Mouse (Mus musculus) liver, embryonic 14 days (tissue): ENCODE measurements around the gene Olfr444. TPM values are rescaled to one million over a fixed set of nuclear protein-coding genes. Genes with fewer than 3 reads are reported as not detected.

Experiments used
- polyA plus RNA-seq: library from polyadenylated mRNA; depleted of rRNA; stranded (reverse); fragments of >200 nt; gene quantifications from 2 replicates; pipeline ENCODE4 v1.2.3, GENCODE M21; 2012; rRNA removed

Gene Olfr444
- not detected in 2 replicates for polyA plus RNA-seq

DNA sequence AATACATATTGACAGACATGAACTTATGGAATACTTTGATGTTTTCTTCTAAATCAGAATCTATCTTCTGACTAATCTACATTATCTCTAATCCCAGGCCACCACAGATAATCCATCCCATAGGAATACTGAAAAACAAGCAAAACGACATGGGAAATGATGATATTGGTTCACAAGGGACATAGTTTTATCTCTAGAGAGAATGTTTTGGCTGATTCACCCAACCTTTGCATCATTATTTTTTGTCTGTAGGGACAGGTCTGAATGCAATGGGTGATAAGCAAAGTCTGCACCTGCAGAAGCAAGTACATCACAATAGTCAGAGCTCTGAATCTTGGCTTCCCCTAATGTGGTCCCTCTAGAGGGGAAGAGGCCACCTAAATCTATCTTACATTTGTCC lies at the start of gene Olfr444:
Olfr444 (plus strand) TSS at position 301 of the 400 bp plus-strand sequence.

DNA sequence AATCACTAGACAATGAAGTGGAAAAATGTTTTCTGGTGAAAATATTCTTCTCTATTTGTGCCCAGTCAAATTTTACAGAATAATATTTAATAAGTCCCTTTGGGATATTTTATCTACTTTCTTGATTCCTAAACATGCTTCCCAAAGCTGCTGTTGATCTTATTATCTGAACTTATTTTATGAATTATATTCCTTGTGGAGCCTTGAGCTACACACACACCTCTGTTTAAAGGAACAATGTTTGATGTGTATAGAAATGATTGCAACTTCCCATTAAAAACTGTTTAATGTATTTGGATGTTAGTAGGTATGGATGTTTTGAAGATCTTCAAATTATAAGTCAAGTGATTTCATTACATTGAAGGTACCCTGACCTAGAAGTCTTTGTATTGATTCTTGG lies 40.3 kb upstream of the Olfr444 start, which contains the start of gene Olfr447:
Olfr447 (plus strand) TSS at position 301 of the 400 bp plus-strand sequence.

DNA sequence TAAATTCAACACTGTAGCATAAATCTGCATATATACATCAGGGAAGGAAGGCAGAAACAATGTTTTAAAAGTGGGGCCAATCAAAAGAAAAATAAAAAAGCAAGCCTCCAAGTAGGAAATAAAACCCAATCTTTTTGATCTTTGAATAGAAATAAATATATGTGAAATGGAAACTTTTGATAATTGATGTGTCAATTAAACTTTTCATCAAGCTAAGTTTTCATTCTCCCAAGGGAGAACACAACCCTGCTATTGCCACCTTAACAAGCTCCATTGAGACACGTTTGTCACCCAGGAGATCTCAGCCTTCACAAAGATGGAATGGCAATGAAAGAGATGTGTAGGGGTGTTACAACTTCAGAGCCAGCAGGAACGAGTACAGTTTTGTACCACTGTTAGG lies 27.8 kb upstream of the Olfr444 start, which contains the start of gene Olfr446:
Olfr446 (plus strand) TSS at position 301 of the 400 bp plus-strand sequence.

Other genes with a start within 250 kb of the Olfr444 start
- 2.2 TPM in 2 replicates for gene Tcaf1, start 239.0 kb upstream of the Olfr444 start, polyA plus RNA-seq
- not detected in 2 replicates for gene Olfr453, start 209.7 kb upstream of the Olfr444 start, polyA plus RNA-seq
- not detected in 2 replicates for gene Olfr38, start 192.7 kb upstream of the Olfr444 start, polyA plus RNA-seq
- not detected in 2 replicates for gene Olfr452, start 164.0 kb upstream of the Olfr444 start, polyA plus RNA-seq
- not detected in 2 replicates for gene Olfr450, start 137.1 kb upstream of the Olfr444 start, polyA plus RNA-seq
- gene Olfr449, start 114.7 kb upstream of the Olfr444 start, polyA plus RNA-seq: not detected in 2 replicates
- not detected in 2 replicates for gene Olfr448, start 58.6 kb upstream of the Olfr444 start, polyA plus RNA-seq
- not detected in 2 replicates for gene Olfr447, start 40.2 kb upstream of the Olfr444 start, polyA plus RNA-seq
- not detected in 2 replicates for gene Olfr446, start 27.7 kb upstream of the Olfr444 start, polyA plus RNA-seq
- not detected in 2 replicates for gene Olfr441, start 157.3 kb downstream of the Olfr444 start, polyA plus RNA-seq
- gene Olfr237-ps1, start 197.5 kb downstream of the Olfr444 start, polyA plus RNA-seq: not detected in 2 replicates
- gene Olfr437, start 214.2 kb downstream of the Olfr444 start, polyA plus RNA-seq: not detected in 2 replicates
- gene Olfr13, start 223.1 kb downstream of the Olfr444 start, polyA plus RNA-seq: not detected in 2 replicates
- not detected in 2 replicates for gene Olfr435, start 248.1 kb downstream of the Olfr444 start, polyA plus RNA-seq